Mouse (Mus musculus) brain, adult 2 months (tissue): ENCODE measurements around the gene Esrrg.
A peak's percentile ranks its signal among the peaks of the same experiment; 100 is the strongest.

Experiments used
- DNase-seq: peaks from one replicate; pipeline ENCODE4 v3.0.0; 2011; ENCODE audit warnings: low read depth, low spot score

The Esrrg gene

DNA sequence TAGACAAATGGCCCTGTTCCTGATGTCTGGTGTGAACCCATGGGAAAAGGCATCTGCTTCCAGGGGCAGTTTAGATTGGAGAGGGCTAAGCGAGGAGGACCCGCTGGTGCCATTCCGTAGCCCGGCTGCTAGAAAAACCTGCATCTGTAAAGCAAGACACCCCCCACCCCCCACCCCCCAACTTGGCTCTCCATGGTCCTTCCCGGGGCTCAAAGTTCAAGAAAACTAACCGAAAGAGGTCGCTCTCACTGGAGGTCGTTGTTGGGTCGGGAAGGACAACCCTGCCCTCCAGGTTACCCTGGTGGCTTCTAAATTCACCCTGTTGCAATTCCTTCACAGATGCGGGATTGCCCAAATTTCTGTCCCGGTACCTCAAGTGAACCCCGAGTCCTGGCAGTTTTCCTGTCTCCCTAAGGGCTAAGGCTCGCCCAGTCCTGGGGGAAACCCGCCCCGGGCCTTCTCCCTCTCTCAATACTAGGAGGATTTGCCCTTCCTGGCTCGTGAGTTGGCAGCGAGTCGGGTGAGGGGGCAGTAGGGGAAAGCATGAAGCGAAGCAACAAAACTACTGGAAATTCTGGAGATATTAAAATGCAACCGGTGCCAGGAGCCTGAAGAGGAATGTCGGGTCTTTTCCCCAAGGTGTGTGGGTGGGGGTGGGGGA is at the start of gene Esrrg:
TSS of gene Esrrg (plus strand) at position 531 of the 661 bp plus-strand sequence.
- DNase-seq, result peak; percentile 18

DNA sequence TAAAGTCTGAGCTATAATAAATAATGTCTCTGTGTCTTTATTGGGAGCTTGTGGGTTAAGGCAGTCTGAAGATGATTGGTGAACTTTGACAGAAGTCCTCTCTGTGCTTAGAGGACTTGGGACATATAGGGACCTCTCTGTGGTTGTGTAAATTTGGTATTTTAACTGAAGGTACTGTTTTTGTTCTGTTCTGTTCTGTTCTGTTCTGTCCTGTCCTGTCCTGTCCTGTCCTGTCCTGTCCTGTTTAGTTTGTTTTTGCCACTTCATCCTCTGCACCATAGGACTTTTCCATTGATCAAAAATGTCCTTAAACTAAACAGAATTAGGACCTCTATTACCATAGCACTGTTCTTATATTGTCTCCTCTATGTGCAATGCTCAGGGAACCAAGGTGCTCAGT is 24.6 kb upstream of the Esrrg start:
- no peak for DNase-seq

DNA sequence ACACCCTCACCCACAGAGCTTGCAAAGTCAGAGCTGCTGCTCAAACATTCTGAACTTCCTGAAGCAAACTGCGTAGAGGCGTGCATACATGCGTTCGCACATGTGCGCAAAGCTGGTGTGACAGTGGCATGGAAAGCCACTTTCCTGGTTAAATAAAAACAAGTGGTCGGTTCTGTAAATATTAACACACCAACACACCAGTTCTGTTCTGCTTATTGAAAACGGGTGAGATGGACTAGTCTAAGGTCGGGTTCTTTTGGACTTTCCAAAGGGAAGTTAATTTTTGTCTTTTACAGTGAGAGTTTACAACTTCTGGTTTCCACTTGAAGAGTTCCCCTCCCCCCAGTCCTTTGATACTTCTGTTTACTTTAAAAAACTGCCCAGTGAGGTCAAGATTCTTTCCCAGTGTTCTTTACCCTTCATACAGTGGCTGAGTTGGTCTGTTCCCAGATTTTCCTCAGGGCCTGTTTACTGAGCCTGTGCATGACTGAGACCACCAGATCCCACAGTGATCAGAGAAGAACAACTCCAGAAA is 22.0 kb upstream of the Esrrg start:
- no peak for DNase-seq

GRCm38 (mm10) chr1:187602942-187603341 is 5.6 kb upstream of the Esrrg start:
- no peak for DNase-seq

GRCm38 (mm10) chr1:187604063-187604484 is 4.5 kb upstream of the Esrrg start:
- DNase-seq, result no peak

GRCm38 (mm10) chr1:187604691-187605310 is 3.8 kb upstream of the Esrrg start:
- no peak for DNase-seq

- no peak for DNase-seq
These were observed 3.0 kb upstream of the Esrrg start for GRCm38 (mm10) chr1:187605391-187606270.

DNA sequence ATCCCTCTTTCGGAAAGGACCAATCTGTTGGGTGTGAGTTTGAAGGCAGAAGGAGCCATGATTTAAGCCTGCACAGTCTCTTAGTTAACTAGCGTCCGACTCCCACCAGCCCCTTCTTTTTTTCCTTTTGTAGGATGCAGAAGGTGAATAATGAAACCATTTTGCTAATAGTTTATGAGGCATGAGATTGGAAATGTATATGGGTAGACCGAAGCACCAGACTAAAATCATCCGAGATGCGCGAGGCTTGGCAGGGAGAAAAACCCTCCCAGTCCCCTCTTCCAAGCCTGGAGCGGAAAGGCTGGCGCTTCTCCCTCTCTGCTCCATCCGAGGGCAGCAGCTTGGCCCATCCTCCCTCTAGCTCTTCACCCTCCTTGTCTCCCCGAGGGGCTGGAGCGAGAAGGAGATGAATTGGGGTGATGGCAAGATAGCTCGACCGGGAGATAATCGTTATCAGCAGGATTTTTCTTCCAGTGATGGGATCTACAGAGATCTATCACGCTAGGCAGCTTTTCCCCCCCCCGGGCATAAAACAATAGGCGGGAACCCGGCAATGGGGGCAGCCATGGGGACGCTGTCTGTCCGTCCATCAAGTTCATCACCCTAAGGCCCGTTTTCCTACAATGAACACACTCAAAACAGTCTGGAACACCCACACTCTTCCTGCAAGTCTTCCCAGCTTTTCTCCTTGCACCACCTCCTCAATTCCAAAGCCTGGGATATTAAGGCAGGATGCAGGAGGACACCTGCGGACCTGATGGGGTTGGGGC is 2.1 kb upstream of the Esrrg start:
- no peak for DNase-seq

DNA sequence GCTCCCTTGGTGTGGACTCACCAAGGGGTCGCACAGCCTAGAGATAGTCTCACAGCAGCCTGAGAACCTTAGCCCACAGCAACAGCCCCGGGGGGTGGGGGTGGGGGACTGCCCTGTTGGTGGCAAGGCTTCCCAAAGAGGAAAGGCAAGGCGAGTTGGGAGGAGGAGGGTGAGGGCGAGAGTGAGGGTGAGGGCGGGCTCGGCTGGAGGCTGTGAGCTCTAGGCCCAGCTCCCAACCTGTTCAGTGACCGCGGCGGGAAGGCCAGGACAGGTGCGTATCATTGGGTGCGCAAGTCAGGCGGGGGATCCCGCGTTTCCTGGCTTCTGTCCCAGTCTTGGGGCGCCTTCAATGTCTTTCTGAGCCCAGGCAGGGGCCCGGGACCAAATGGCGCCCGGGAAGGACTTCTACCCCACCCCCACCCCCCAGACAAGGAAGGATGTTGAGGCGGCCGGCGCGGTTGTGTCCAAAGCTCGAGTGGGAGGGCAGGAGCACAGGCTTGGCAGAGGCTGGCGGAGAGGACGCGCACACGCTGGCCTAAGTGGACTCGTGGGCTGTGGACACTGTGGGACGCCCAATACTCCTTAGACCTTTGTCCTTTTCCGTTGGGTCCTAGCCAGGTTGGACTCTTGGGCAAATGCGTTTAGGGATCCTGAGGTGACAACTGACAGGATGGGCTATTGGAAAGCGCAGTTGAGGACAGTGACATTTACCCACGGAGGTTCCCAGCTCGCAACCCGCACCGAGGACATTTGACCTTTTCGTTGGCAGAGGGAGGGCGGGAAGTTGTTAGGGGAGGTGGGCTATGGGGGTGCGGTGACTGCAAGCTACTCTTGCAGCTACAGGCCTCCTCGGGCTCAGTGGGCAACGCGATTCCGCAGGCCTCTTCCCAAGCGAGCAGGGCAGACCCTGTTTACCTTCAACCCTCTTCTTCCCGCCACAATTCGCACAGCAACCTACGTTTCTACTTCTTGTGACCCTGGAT is 1.2 kb upstream of the Esrrg start:
- DNase-seq, result no peak

GRCm38 (mm10) chr1:187609021-187609852 is 646 bp downstream of the Esrrg start:
- peak; percentile 24 for DNase-seq

DNA sequence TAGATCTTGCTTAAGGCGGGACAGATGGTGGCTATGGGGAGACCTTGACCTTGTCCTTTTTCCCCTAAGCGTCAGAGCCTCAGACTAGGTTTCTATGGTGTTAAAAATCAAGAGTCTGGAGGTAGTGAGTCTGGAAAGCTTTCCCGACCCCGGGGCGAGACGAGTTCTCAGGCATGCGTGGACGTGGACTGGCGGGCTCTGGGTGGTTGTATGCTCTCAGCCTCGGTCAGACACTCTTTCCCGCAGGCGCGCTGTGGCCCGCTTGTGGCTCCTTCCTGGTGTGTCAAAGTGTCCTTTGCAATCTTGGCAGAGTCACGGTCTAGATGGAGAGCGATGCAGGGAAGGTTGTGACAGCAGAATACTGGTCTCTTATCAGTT is 1.3 kb downstream of the Esrrg start:
- peak; percentile 23 for DNase-seq

- no peak for DNase-seq
These were observed 1.9 kb downstream of the Esrrg start for GRCm38 (mm10) chr1:187610336-187610948.

GRCm38 (mm10) chr1:187611925-187612324 is 3.3 kb downstream of the Esrrg start:
- DNase-seq, result no peak

GRCm38 (mm10) chr1:187613277-187613676 is 4.7 kb downstream of the Esrrg start:
- no peak for DNase-seq

DNA sequence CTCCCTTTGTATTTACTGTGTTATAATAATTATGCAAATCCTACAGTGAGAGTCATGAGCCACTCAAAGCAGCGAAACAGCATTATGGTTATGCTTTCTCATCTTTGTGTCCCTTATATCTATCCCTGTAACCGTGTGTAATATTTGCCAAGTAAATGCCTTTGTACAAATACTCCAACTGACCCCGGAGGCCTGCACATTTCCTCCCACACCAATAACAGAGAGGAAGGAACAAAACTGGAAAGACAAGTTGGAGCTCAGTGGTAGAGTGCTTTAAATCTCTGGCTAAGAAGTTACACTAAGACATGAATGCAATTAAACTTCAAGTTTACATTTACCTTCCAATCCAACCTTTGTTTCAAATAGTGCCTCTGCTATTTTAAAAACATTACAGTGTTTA is 15.4 kb downstream of the Esrrg start:
- DNase-seq, result no peak

GRCm38 (mm10) chr1:187630361-187630760 is 21.8 kb downstream of the Esrrg start:
- DNase-seq, result no peak

- DNase-seq, result no peak
These were observed 22.9 kb downstream of the Esrrg start for GRCm38 (mm10) chr1:187631486-187631885.

DNA sequence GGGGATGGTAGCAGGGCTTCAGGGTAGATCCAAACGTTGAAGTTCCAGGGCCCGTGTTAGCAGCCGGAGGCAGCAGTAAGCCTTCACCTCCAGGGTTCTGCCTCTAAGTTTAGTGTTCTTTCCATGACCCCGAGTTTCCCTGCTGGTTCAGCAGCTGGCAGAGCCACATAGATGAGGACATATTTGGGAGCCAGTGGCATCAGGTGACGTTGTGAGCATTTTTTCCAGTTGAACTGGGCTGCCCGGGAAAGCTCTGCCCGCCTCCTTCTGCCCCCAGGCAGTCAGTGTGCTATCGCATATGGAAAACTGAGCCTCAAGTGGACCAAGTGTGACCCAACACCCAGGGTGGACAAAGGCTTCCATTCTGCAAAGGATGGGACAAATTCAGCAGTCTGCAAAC is 36.7 kb downstream of the Esrrg start:
- no peak for DNase-seq

- DNase-seq, result no peak
These were observed 40.0 kb downstream of the Esrrg start for GRCm38 (mm10) chr1:187648551-187648950.
